Mouse (Mus musculus) megakaryocyte, embryonic 14.5 days (primary cell): ENCODE measurements around the gene Smco1.

Experiments
- FLI1 ChIP-seq: IDR thresholded peaks from 2 replicates; pipeline ENCODE4 v1.6.1; 2012; ENCODE audit warnings: low read length, inconsistent platforms, mixed read lengths
- GATA1 ChIP-seq: IDR thresholded peaks from 3 replicates; pipeline ENCODE4 v1.6.1; 2012; ENCODE audit warnings: mixed read lengths, low read length, inconsistent platforms, borderline replicate concordance

- TF ChIP-seq GATA1, result no peak
- peak; percentile 22; the same call in 1 of the 2 replicates for TF ChIP-seq FLI1
Measured at GRCm38 (mm10) chr16:32246952-32247370, 24.3 kb upstream of the Smco1 start, which contains the start of the genes Fbxo45 and Wdr53.
